Mouse (Mus musculus): ENCODE measurements around the gene Dapk1.

Gene Dapk1

GRCm38 (mm10) chr13:60690921-60691320 lies 89.2 kb downstream of the Dapk1 start:
- no peak for DNase-seq (ENCODE audit: extremely low spot score, low spot score)

GRCm38 (mm10) chr13:60691940-60692339 lies 90.2 kb downstream of the Dapk1 start:
- no peak for DNase-seq (ENCODE audit: extremely low spot score, low spot score)

- no peak for DNase-seq (ENCODE audit: extremely low spot score, low spot score)
Observed at GRCm38 (mm10) chr13:60695186-60695980, 93.6 kb downstream of the Dapk1 start.

GRCm38 (mm10) chr13:60696323-60696722 lies 94.6 kb downstream of the Dapk1 start:
- DNase-seq (ENCODE audit: extremely low spot score, low spot score): no peak

- DNase-seq (ENCODE audit: extremely low spot score, low spot score): no peak
Observed at GRCm38 (mm10) chr13:60696741-60697140, 95.0 kb downstream of the Dapk1 start.

GRCm38 (mm10) chr13:60698021-60698420 lies 96.3 kb downstream of the Dapk1 start:
- DNase-seq (ENCODE audit: extremely low spot score, low spot score): no peak

GRCm38 (mm10) chr13:60701671-60702171 lies 100.0 kb downstream of the Dapk1 start:
- DNase-seq (ENCODE audit: extremely low spot score, low spot score): no peak

GRCm38 (mm10) chr13:60707541-60708468 lies 106.1 kb downstream of the Dapk1 start:
- DNase-seq (ENCODE audit: extremely low spot score, low spot score): no peak

GRCm38 (mm10) chr13:60709136-60709535 lies 107.4 kb downstream of the Dapk1 start:
- no peak for DNase-seq (ENCODE audit: extremely low spot score, low spot score)

- no peak for DNase-seq (ENCODE audit: extremely low spot score, low spot score)
Observed at GRCm38 (mm10) chr13:60710963-60711362, 109.2 kb downstream of the Dapk1 start.

GRCm38 (mm10) chr13:60713537-60713936 lies 111.8 kb downstream of the Dapk1 start:
- no peak for DNase-seq (ENCODE audit: extremely low spot score, low spot score)

GRCm38 (mm10) chr13:60716107-60716506 lies 114.4 kb downstream of the Dapk1 start:
- DNase-seq (ENCODE audit: extremely low spot score, low spot score): no peak

- DNase-seq (ENCODE audit: extremely low spot score, low spot score): no peak
Observed at GRCm38 (mm10) chr13:60717421-60717820, 115.7 kb downstream of the Dapk1 start.

- DNase-seq (ENCODE audit: extremely low spot score, low spot score): no peak
Observed at GRCm38 (mm10) chr13:60719581-60719980, 117.8 kb downstream of the Dapk1 start.

- no peak for DNase-seq (ENCODE audit: extremely low spot score, low spot score)
Observed at GRCm38 (mm10) chr13:60722763-60723162, 121.0 kb downstream of the Dapk1 start.

GRCm38 (mm10) chr13:60728276-60729054 lies 126.7 kb downstream of the Dapk1 start:
- no peak for DNase-seq (ENCODE audit: extremely low spot score, low spot score)

- DNase-seq (ENCODE audit: extremely low spot score, low spot score): no peak
Observed at GRCm38 (mm10) chr13:60729055-60729402, 127.3 kb downstream of the Dapk1 start.

GRCm38 (mm10) chr13:60730587-60730986 lies 128.8 kb downstream of the Dapk1 start:
- DNase-seq (ENCODE audit: extremely low spot score, low spot score): no peak

- DNase-seq (ENCODE audit: extremely low spot score, low spot score): no peak
Observed at GRCm38 (mm10) chr13:60731001-60731400, 129.3 kb downstream of the Dapk1 start.

GRCm38 (mm10) chr13:60735306-60735705 lies 133.6 kb downstream of the Dapk1 start:
- DNase-seq (ENCODE audit: extremely low spot score, low spot score): no peak

- no peak for DNase-seq (ENCODE audit: extremely low spot score, low spot score)
Observed at GRCm38 (mm10) chr13:60736421-60737105, 134.8 kb downstream of the Dapk1 start.

Data from neural tube, embryonic 10.5 days (tissue).